Mouse (Mus musculus) ES-E14 (cell line): Measurements from ENCODE around the gene Taf1c.

Experiments
- CHD2 ChIP-seq: IDR thresholded peaks from 2 replicates; pipeline ENCODE4 v1.6.1; 2014; ENCODE audit warnings: mild to moderate bottlenecking, low read depth, low read length, inconsistent platforms
- HCFC1 ChIP-seq: IDR thresholded peaks from 2 replicates; pipeline ENCODE4 v1.6.1; 2012; ENCODE audit warnings: low read length, inconsistent platforms, borderline replicate concordance; ENCODE audit not compliant: insufficient read depth
- MAFK ChIP-seq: IDR thresholded peaks from 2 replicates; pipeline ENCODE4 v1.6.1; 2014; ENCODE audit warnings: mild to moderate bottlenecking, low read depth, low read length, inconsistent platforms; ENCODE audit not compliant: insufficient read depth
- ZC3H11A ChIP-seq: IDR thresholded peaks from 2 replicates; pipeline ENCODE4 v1.6.1; 2012; ENCODE audit warnings: low read depth, mild to moderate bottlenecking, inconsistent platforms, low read length, borderline replicate concordance
- ZNF384 ChIP-seq: IDR thresholded peaks from 2 replicates; pipeline ENCODE4 v1.6.1; 2012; ENCODE audit warnings: low read depth, low read length, inconsistent platforms

- TF ChIP-seq HCFC1, result no peak
- TF ChIP-seq ZC3H11A, result no peak
- TF ChIP-seq MAFK, result no peak
- TF ChIP-seq ZNF384, result no peak
- TF ChIP-seq CHD2, result no peak
Observed at GRCm38 (mm10) chr8:119604398-119604803, 621 bp downstream of the Taf1c start.
